Mouse (Mus musculus) CH12.LX (cell line): ENCODE results near the gene Avpr2. TPM values are rescaled to one million over a fixed set of nuclear protein-coding genes. Genes with fewer than 3 reads are reported as not detected.

ENCODE experiments used
- DNase-seq: peaks from one replicate; pipeline ENCODE4 v3.0.0-alpha.2; 2013; ENCODE audit errors: extremely low read depth
- H3K27ac ChIP-seq: 2 replicates; pipeline ENCODE4 v1.5.1; 2012; ENCODE audit warnings: low read depth, mild to moderate bottlenecking, control low read depth, moderate library complexity; ENCODE audit not compliant: insufficient read depth
- H3K27me3 ChIP-seq: replicated peaks from 2 replicates; pipeline ENCODE3; 2012; ENCODE audit warnings: inconsistent platforms
- H3K36me3 ChIP-seq, 2 experiments: replicated peaks in 1 of 2; 2 replicates each; pipeline versions ENCODE3 to v1.6.1; 2012; ENCODE audit warnings: inconsistent platforms in 1 of 2, low read length in 1 of 2, mild to moderate bottlenecking in 1 of 2, mixed read lengths in 1 of 2, moderate library complexity in 1 of 2; ENCODE audit not compliant: control insufficient read depth in 1 of 2, insufficient read depth in 1 of 2
- H3K4me1 ChIP-seq, 2 experiments: 2 replicates each; pipeline ENCODE4 v1.6.1; 2012; ENCODE audit warnings: inconsistent platforms in 1 of 2, moderate library complexity in 1 of 2; ENCODE audit not compliant: insufficient read depth in 2 of 2, control insufficient read depth in 1 of 2
- H3K4me2 ChIP-seq: 2 replicates; pipeline ENCODE4 v1.6.1; 2012; ENCODE audit warnings: low read depth, mild to moderate bottlenecking, control low read depth; ENCODE audit not compliant: poor library complexity, insufficient read depth, severe bottlenecking
- H3K4me3 ChIP-seq, 3 experiments: fragments of 150-350 bp in 1 of 3; sonication (generic) in 1 of 3; replicated peaks in 1 of 3; 2 replicates each; pipeline versions ENCODE3 to v1.5.1; 2011 to 2012; ENCODE audit warnings: low read depth in 2 of 3, low read length in 2 of 3, mild to moderate bottlenecking in 2 of 3, moderate library complexity in 2 of 3, control low read depth in 1 of 3, improper control_type of control experiment in 1 of 3, inconsistent platforms in 1 of 3, mixed read lengths in 1 of 3; ENCODE audit not compliant: poor library complexity in 1 of 3
- H3K79me2 ChIP-seq: replicated peaks from 2 replicates; pipeline ENCODE4 v1.6.1; 2012; ENCODE audit warnings: mild to moderate bottlenecking, moderate library complexity; ENCODE audit not compliant: control insufficient read depth, poor library complexity, insufficient read depth, severe bottlenecking; ENCODE audit errors: extremely low read depth
- H3K9ac ChIP-seq: 2 replicates; pipeline ENCODE4 v1.6.1; 2012; ENCODE audit warnings: low read depth, mild to moderate bottlenecking, control low read depth, moderate library complexity; ENCODE audit not compliant: insufficient read depth
- H3K9me3 ChIP-seq: replicated peaks from 2 replicates; pipeline ENCODE3; 2012; ENCODE audit warnings: low read length, inconsistent platforms, mixed read lengths
- BHLHE40 ChIP-seq: IDR thresholded peaks from 2 replicates; pipeline ENCODE4 v1.6.1; 2011; ENCODE audit warnings: mild to moderate bottlenecking, low read depth, low read length, improper control_type of control experiment
- CHD2 ChIP-seq: IDR thresholded peaks from 2 replicates; pipeline ENCODE4 v1.6.1; 2011; ENCODE audit warnings: low read length, improper control_type of control experiment
- CTCF ChIP-seq, 2 experiments: IDR thresholded peaks in 1 of 2; conservative IDR thresholded peaks in 1 of 2; 2 replicates each; pipeline ENCODE4 v1.5.1; 2011 to 2012; ENCODE audit warnings: low read depth in 2 of 2, low read length in 2 of 2, improper control_type of control experiment in 1 of 2, inconsistent platforms in 1 of 2, mild to moderate bottlenecking in 1 of 2, moderate library complexity in 1 of 2
- ETS1 ChIP-seq: conservative IDR thresholded peaks from 2 replicates; pipeline ENCODE4 v1.6.1; 2012; ENCODE audit warnings: low read depth, mild to moderate bottlenecking, inconsistent platforms, low read length, improper control_type of control experiment, moderate library complexity
- HCFC1 ChIP-seq: IDR thresholded peaks from 2 replicates; pipeline ENCODE4 v1.6.1; 2012; ENCODE audit warnings: low read depth, mild to moderate bottlenecking, inconsistent platforms, low read length, improper control_type of control experiment
- JUN ChIP-seq: IDR thresholded peaks from 2 replicates; pipeline ENCODE4 v1.6.1; 2011; ENCODE audit warnings: low read depth, mild to moderate bottlenecking, low read length, improper control_type of control experiment, moderate library complexity; ENCODE audit not compliant: insufficient read depth
- JUND ChIP-seq: conservative IDR thresholded peaks from 2 replicates; pipeline ENCODE4 v1.6.1; 2011; ENCODE audit warnings: low read depth, low read length, improper control_type of control experiment
- KAT2A ChIP-seq: IDR thresholded peaks from 2 replicates; pipeline ENCODE4 v1.6.1; 2012; ENCODE audit warnings: low read length, improper control_type of control experiment, inconsistent platforms; ENCODE audit not compliant: insufficient replicate concordance
- MAX ChIP-seq: IDR thresholded peaks from 2 replicates; pipeline ENCODE4 v1.6.1; 2011; ENCODE audit warnings: low read length, improper control_type of control experiment
- MEF2A ChIP-seq: IDR thresholded peaks from 2 replicates; pipeline ENCODE4 v1.6.1; 2014; ENCODE audit warnings: low read depth, mild to moderate bottlenecking, inconsistent platforms, low read length, improper control_type of control experiment, borderline replicate concordance
- MXI1 ChIP-seq: IDR thresholded peaks from 2 replicates; pipeline ENCODE4 v1.6.1; 2011; ENCODE audit warnings: mild to moderate bottlenecking, low read depth, low read length, improper control_type of control experiment
- NELFE ChIP-seq: IDR thresholded peaks from 2 replicates; pipeline ENCODE4 v1.6.1; 2011; ENCODE audit warnings: low read depth, low read length, improper control_type of control experiment
- POLR2A ChIP-seq: IDR thresholded peaks from 2 replicates; pipeline ENCODE4 v1.6.1; 2011; ENCODE audit warnings: low read depth, mild to moderate bottlenecking, improper control_type of control experiment, low read length
- RAD21 ChIP-seq: IDR thresholded peaks from 2 replicates; pipeline ENCODE4 v1.6.1; 2011; ENCODE audit warnings: low read depth, mild to moderate bottlenecking, low read length, improper control_type of control experiment, moderate library complexity
- SIN3A ChIP-seq: IDR thresholded peaks from 2 replicates; pipeline ENCODE4 v1.6.1; 2012; ENCODE audit warnings: low read length, improper control_type of control experiment, inconsistent platforms
- SMC3 ChIP-seq: IDR thresholded peaks from 2 replicates; pipeline ENCODE4 v1.6.1; 2011; ENCODE audit warnings: low read depth, low read length, improper control_type of control experiment
- TBP ChIP-seq: conservative IDR thresholded peaks from 2 replicates; pipeline ENCODE4 v1.6.1; 2011; ENCODE audit warnings: low read depth, low read length, improper control_type of control experiment
- USF1 ChIP-seq: IDR thresholded peaks from 2 replicates; pipeline ENCODE4 v1.6.1; 2014; ENCODE audit warnings: low read depth, mild to moderate bottlenecking, inconsistent platforms, low read length, improper control_type of control experiment
- ZC3H11A ChIP-seq: IDR thresholded peaks from 2 replicates; pipeline ENCODE4 v1.6.1; 2012; ENCODE audit warnings: low read depth, mild to moderate bottlenecking, inconsistent platforms, low read length, improper control_type of control experiment
- ZMIZ1 ChIP-seq: IDR thresholded peaks from 2 replicates; pipeline ENCODE4 v1.6.1; 2012; ENCODE audit warnings: low read depth, mild to moderate bottlenecking, inconsistent platforms, low read length, improper control_type of control experiment
- dilution Hi-C: fragments of 300-500 bp; cut with MboI; formaldehyde crosslinking; loops from 2 replicates; pipeline ENCODE4 v1.14.3; 2020; ENCODE audit warnings: low sequenced_read_pairs; ENCODE audit not compliant: extremely low pct_unique_long_range_greater_than_20kb, extremely low pct_ligation_motif_present
- in situ Hi-C: fragments of 300-500 bp; cut with MboI; formaldehyde crosslinking; loops from 3 replicates; pipeline ENCODE4 v1.14.3; 2019; ENCODE audit warnings: low sequenced_read_pairs, low pct_ligation_motif_present, low pct_unique_long_range_greater_than_20kb, mixed read lengths
- polyA plus RNA-seq: library from polyadenylated mRNA; unstranded; fragments of >175 nt; gene quantifications from 2 replicates; pipeline ENCODE4 v1.2.1, GENCODE M21; 2012; ENCODE audit warnings: low read depth; ENCODE audit not compliant: insufficient read length
- total RNA-seq, 2 experiments: library from RNA; depleted of rRNA; stranded (reverse); fragments of 300-350 nt in 1 of 2; fragments of >200 nt in 1 of 2; gene quantifications; 2 replicates each; pipeline ENCODE4 v1.2.3; 2012 to 2014

Avpr2 gene
- total and polyA plus RNA-seq, 3 experiments, result 0.20 to 0.34 TPM; not detected in 1

- no peak for TF ChIP-seq JUN
- TF ChIP-seq JUND, result no peak
- TF ChIP-seq BHLHE40, result no peak
- peak; percentile 87 for TF ChIP-seq MXI1
- TF ChIP-seq ETS1, result no peak
- no peak; the same call in 1 of the 2 replicates for TF ChIP-seq MEF2A
- TF ChIP-seq MAX, result peak; percentile 82
- TF ChIP-seq CHD2, result no peak; the same call in 1 of the 2 replicates
- TF ChIP-seq SIN3A, result peak; percentile 62; the same call in 1 of the 2 replicates
- TF ChIP-seq RAD21, result no peak
- peak; percentile 79 for TF ChIP-seq POLR2A
These were observed 30.1 kb downstream of the Avpr2 start, which contains the start of the genes Arhgap4 and Naa10 (continued) for GRCm38 (mm10) chrX:73921823-73922549.

- Histone ChIP-seq H3K27ac (peak overlapping the region; percentile 53), H3K9me3 (no peaks in the 10 kb centered on the region), H3K4me2 (peak overlapping the region; percentile 19), H3K36me3 (peaks cover 32 to 49% of the 10 kb centered on the region in 2 experiments), H3K79me2 (peaks cover 16% of the 10 kb centered on the region), H3K4me1 (peaks cover 2 to 15% of the 10 kb centered on the region in 2 experiments; a peak in 2 of 4 replicates), H3K27me3 (no peaks in the 10 kb centered on the region), H3K9ac (peak overlapping the region; percentile 25), H3K4me3 (peak overlapping the region; percentile 30 to 92 (median 66))
- dilution Hi-C loops, result no loop called here
- TF ChIP-seq ZMIZ1 (no peak), CHD2 (0 out of 2 replicates have a peak, but pooled peaks have one; percentile 24)
- in situ Hi-C loops, result no loop called here
- no peak for DNase-seq
These were observed 30.6 kb downstream of the Avpr2 start for GRCm38 (mm10) chrX:73922550-73922882.

GRCm38 (mm10) chrX:73930402-73931062 is 38.6 kb downstream of the Avpr2 start, which contains the start of gene Renbp:
Renbp (minus strand) TSS chrX:73930850.
- TF ChIP-seq SMC3 (peak; percentile 23; the same call in 1 of the 2 replicates), HCFC1 (no peak), JUN (no peak), TBP (0 out of 2 replicates have a peak, but pooled peaks have one; percentile 28), NELFE (peak; percentile 57), SIN3A (peak; percentile 39; the same call in 1 of the 2 replicates), POLR2A (peak; percentile 71), RAD21 (peak; percentile 27), CTCF (conservative IDR thresholded peaks at IDR 0.05 in 1 of 2, IDR thresholded peaks at IDR 0.05 in 1 of 2; ENCODE audit: low read depth in 2 of 2, low read length in 2 of 2) (peak in 1 of 2 experiments; percentile 43; a peak in 2 of 4 replicates), ZMIZ1 (peak; percentile 44; the same call in 1 of the 2 replicates), KAT2A (no peak), BHLHE40 (peak; percentile 87), USF1 (peak; percentile 29; the same call in 1 of the 2 replicates), ZC3H11A (no peak)
- TF ChIP-seq, all 38 proteins: peak for 10
- H3K27me3 ChIP-seq, result no peaks in the 10 kb centered on the region
- dilution Hi-C loops (no loop called here), in situ Hi-C loops (no loop called here)
- H3K4me2 ChIP-seq, result peak within 1 kb of the TSS; percentile 82
- no peaks in the 10 kb centered on the region for H3K79me2 ChIP-seq
- peaks cover 11 to 25% of the 10 kb centered on the region in 2 experiments for H3K4me1 ChIP-seq
- peak within 1 kb of the TSS; percentile 78 for H3K9ac ChIP-seq
- H3K27ac ChIP-seq, result no peak within 1 kb of the TSS; the same call in 1 of the 2 replicates
- H3K36me3 ChIP-seq, result peaks cover 20 to 33% of the 10 kb centered on the region in 2 experiments
- H3K9me3 ChIP-seq, result no peaks in the 10 kb centered on the region
- peak; percentile 85 for DNase-seq
- H3K4me3 ChIP-seq, result peak within 1 kb of the TSS; percentile 63 to 83 (median 74)
